Mouse (Mus musculus): ENCODE results near the gene Rgs6.

Gene Rgs6

DNA sequence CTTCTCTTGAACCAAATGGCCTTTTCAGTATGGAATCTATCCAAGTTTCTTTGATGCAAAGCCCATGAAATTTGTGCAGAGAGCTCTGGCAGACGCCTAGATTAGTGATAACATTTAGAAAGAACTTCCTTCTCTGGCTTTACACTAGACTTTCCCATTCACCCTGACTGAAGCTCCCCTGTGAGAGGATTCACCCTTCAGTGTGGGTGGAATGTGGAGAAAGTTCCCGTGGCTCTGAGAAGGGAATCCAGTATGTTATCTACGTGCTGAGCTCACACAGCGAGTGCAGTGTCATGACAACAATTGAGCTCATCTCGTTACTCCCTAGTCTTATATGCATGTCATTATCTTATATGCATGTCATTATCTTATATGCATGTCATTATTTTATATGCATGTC is 61.9 kb downstream of the Rgs6 start:
- no peak for DNase-seq

- DNase-seq = no peak
These were observed 76.5 kb downstream of the Rgs6 start for GRCm38 (mm10) chr12:82664598-82664997.

DNA sequence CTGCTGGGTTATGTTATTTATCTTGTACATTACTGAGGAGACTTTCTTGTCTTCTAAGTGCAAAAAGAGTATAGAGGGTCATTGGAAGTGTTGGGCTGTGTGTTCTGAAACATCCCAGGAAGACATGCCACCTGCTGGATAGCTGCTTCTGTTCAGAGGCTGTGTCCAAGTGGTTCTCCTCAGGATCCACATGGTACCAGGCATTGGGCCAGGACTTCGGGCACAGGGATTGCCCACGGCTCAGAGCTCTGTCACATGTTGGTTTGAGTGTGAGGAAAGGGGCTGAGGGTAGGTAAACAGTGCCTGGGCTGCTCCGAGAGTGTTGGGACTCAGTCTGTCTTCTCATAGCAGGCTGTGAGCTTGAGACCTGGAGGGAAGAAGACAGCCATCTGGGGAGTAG is 79.3 kb downstream of the Rgs6 start:
- no peak for DNase-seq

- no peak for DNase-seq
These were observed 82.2 kb downstream of the Rgs6 start for GRCm38 (mm10) chr12:82670201-82670737.

DNA sequence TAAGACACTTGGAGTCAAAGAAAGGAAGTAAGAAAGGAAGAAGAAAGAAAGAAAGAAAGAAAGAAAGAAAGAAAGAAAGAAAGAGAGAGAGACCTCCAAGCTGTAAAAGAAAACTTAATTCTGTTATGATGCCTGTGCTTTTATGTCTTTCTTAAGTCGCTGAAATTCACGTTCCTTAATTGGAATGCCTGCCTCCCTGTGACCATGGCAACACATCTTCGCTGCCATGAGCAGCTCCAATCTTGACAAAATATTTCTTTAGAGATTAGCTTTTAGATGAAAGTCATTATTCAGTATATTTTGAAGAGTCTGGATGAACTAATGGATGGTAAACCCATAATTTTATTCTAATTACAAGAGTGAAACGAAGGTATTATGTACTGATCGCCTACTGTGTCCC is 83.5 kb downstream of the Rgs6 start:
- no peak for DNase-seq

DNA sequence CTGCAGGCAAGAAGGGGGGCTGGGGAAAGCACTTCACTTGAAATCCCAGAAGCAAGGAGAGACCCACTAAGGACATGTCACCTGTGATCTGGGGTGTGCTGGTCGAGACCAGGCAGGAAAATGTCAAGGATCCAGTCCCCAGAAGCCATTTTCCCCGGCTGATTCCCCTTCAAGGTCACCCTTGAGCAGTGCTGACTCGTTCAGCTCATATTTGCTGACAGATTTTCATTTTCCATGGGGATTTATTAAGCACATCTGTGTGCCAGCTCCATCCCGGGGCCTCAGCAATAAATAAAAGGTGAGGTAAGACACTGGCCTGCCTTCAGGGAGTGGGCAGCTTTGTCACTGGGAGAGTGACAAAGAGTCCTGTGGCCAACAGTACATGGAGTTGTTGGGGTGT is 87.0 kb downstream of the Rgs6 start:
- DNase-seq = no peak

DNA sequence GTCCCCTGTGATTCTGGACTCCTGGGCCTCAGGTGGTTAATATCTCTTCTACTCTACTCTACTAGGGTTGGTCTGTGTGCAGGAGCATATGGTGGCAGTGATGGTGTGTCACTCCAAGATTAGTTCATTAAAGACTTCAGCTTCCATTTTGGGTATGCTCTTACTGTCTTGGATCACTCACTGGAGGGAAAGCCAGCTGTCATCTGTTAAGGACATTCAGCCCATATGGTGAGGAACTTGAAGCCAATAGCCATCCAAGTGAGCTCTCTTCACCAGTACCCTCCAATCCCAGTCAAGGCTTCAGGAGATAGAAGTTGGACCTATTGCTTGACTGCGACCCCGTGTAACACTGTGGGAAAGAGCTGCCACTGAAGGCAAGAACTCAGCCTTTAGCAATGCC is 98.9 kb downstream of the Rgs6 start:
- DNase-seq = no peak

- DNase-seq = no peak
These were observed 110.9 kb downstream of the Rgs6 start for GRCm38 (mm10) chr12:82698886-82699527.

GRCm38 (mm10) chr12:82699528-82699905 is 111.4 kb downstream of the Rgs6 start:
- no peak for DNase-seq

DNA sequence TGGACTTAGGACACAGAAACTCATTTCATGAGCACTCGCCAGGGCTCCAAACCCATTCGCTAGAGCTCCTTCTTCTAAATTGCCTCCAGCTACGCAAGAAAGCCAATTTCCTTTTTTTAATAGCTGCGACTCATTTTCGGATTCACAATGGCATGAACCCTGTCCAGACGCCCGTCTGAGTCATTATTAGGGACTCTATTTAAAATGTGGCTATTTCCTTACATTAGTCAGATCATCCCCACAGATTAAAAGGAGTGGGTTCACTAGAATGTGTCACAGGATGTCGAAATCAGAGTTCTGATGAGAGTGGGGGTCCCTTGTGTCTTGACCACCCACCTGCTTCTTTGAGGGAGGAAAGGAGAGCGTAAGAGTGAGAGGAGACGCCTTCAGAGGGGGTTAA is 112.1 kb downstream of the Rgs6 start:
- no peak for DNase-seq

- peak in 1 of 2 experiments; percentile 8 for DNase-seq
These were observed 112.7 kb downstream of the Rgs6 start for GRCm38 (mm10) chr12:82700840-82701239.

- no peak for DNase-seq
These were observed 113.3 kb downstream of the Rgs6 start for GRCm38 (mm10) chr12:82701359-82701758.

GRCm38 (mm10) chr12:82710376-82710775 is 122.3 kb downstream of the Rgs6 start:
- DNase-seq = no peak

DNA sequence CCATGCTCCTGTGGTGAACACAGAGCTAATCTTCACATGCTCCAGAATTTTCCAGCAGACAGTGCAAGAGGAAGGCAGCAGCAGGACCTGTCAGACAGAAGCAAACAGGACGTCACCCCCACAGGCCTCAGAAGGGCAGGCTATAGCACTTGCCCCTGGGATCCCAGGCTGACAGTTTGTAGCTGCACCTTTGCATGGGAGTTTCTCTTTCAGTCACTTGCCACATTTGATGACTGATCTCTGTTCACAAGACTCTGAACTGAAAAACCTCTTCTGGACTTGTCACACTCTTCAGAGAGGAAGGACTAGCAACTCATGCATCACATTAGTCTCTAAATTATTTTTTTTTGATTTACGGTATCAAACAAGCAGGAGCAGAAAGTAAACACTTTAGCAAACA is 126.2 kb downstream of the Rgs6 start:
- DNase-seq = no peak

DNA sequence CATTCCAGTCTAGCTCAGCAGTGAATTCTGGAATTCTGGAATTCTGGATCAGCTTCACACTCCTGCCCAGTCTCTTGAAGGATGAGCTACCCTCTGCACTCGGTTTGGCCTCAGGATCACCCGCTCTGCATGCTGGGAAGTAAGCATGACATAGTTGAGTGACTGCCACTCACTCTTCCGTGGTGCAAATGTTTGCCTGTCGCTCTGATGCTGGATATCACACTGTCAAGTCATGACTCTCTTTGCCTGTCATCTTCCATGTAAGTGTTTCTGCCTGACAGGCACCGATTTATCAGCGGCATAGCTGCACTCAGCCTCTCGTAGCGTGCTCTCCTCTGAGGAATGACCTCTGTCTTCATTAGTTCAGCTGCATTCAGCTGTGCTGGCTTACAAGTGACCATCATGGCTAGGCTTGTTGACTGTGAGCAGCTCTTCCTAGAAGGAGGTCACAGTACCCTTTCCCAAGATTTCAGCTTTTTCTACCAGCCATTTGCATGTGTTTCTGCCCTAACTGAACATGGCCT is 135.0 kb downstream of the Rgs6 start:
- DNase-seq = no peak

DNA sequence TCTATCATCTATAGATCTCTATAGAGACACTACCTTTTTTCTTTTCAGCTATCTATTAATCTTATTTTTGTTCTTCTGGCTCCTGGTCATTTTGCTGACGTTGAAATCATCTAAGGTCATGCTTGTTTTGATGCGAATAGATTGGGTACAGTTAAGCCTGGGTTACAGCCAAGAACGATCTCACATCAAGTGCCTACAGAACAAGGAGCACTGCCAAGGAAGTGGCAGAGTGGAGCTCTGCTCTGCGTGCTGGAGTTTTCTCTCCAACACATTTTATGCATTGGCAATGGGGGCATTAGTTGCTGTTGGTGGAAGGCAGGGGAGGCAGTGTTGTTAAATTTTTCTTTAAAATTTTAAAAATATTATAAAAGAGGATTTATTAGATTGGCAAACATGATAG is 138.2 kb downstream of the Rgs6 start:
- DNase-seq = no peak

GRCm38 (mm10) chr12:82731587-82731986 is 143.5 kb downstream of the Rgs6 start:
- DNase-seq = no peak

GRCm38 (mm10) chr12:82742955-82743354 is 154.9 kb downstream of the Rgs6 start:
- no peak for DNase-seq

DNA sequence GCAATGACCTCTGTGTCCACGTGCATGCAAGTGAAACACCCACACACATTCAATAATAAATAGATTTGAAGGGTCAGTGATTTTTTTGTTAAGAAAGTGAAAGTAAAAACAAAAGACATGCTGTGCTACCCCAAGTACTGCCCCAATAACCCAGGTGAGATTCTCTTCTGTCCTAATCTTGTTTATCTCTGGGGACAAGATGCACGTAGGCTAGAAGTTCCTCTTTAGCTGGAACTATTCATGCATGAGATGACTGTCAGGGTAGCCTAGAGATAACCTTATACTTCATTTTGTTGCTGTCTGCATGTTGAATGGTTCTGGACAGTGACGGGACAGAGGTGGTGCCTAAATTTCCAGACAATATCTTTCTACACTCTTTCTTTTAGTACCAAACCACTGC is 155.9 kb downstream of the Rgs6 start:
- no peak for DNase-seq

- no peak for DNase-seq
These were observed 156.7 kb downstream of the Rgs6 start for GRCm38 (mm10) chr12:82744826-82745225.

GRCm38 (mm10) chr12:82747099-82747498 is 159.0 kb downstream of the Rgs6 start:
- no peak for DNase-seq

- DNase-seq = no peak
These were observed 163.8 kb downstream of the Rgs6 start for GRCm38 (mm10) chr12:82751846-82752245.

GRCm38 (mm10) chr12:82754501-82754900 is 166.4 kb downstream of the Rgs6 start:
- no peak for DNase-seq

GRCm38 (mm10) chr12:82756756-82757155 is 168.7 kb downstream of the Rgs6 start:
- no peak for DNase-seq

DNA sequence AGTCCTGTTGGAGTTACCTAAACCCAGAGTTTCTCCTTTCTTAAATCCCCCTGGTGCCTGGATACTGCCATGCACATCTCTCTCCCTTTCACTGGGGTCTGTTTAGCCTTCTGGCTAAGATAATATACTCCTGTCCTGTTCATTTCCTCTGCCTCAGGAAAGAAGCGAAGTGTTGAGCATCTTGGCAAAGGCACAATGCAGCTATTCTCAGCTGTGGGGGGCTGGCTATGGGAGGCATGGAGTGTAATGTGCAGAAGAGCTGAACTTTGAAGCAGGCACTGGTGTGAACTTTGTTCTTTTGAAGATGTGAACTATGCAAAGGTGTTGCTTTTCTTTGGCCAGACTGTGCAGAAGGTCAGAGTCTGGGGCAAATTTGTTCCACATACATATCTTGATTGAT is 169.3 kb downstream of the Rgs6 start:
- no peak for DNase-seq
